Mouse (Mus musculus) heart, postnatal 0 days (tissue): ENCODE measurements at regions not wholly inside any gene's neighbourhood (a gene's known extent, or its start where the extent isn't known, plus 50 kb on each side); places are given as distances from the start of the nearest gene placed in this dataset.

Source experiments
- CTCF ChIP-seq: IDR thresholded peaks from 2 replicates; pipeline ENCODE4 v1.5.1; 2016; ENCODE audit warnings: antibody characterized with exemption, control low read depth, low read depth
- EP300 ChIP-seq: IDR thresholded peaks from 2 replicates; pipeline ENCODE4 v1.6.1; 2016; ENCODE audit warnings: antibody characterized with exemption, low read depth

DNA sequence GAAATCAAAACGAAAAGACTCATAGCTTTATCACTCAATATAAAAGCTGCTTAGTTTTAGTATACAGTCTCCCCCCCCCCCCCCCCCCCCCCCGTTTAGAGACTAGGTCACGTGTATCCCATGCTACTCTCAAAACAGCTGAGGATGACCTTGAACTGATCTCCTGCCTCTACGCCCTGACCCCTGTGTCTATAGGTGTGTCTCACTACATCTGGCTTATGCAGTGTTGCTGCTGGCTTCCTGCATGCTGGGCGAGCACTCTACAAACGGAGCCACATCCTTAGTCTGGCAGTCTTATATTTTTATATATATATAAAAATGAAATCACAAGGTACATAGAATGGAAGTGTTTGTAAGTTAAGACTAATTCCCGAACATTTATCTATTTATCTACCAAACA, 79.3 kb upstream of the Lrig1 start:
- no peak for TF ChIP-seq EP300
- no peak for TF ChIP-seq CTCF
